Comparison of ENCODE assay signal across 10 mouse cellular contexts in the genomic region with DNA sequence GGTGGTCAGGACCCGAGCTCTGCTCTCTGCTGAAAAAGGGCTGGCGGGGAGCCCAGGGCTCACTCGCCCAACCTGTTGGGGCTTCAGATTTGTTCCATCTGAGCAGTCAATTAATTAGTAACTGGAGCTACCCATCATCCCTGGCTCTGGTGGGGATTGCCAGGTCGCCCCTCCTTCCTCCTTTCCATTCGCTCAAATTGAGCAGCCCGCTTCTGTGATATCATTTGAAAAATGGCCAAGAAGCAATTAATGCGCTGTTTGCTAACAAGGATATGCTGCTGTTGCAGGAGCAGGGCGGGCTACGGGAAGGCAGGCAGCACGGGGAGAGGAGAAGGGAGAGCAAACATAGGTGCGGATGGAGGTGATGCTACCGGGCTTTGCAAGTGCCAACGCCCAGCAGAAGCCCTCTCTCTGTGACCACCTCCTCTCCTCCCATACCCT.
A peak's percentile ranks its signal among the peaks of the same experiment; 100 is the strongest.
DNase-seq lines count a peak whose midpoint lies in the region; ATAC-seq lines count a peak whose summit lies in the region.
"Had no signal": no experiment of that assay in that cellular context is flagged by ENCODE, and none has a peak within 500 bp of the region (broad histone marks: within the 10 kb centered on the region; RNA-seq: fewer than 3 reads in every experiment).

No protein-coding gene starts in this region.

- ATAC-seq in forebrain, embryonic 11.5 days (replicated peaks; ENCODE audit: low FRiP score) = no peak
- ATAC-seq in stomach, embryonic 16.5 days (ENCODE audit: insufficient read depth, low FRiP score) = peak; percentile 45; the same call in 1 of the 2 replicates
- ATAC-seq: liver, postnatal 0 days had no signal

- no peak overlapping the region for H3K4me2 ChIP-seq in forebrain, embryonic 11.5 days (ENCODE audit: low read depth, low read length, severe bottlenecking)
- H3K4me2 ChIP-seq in stomach, embryonic 16.5 days (ENCODE audit: low read depth, low read length) = no peak overlapping the region
- H3K4me2 ChIP-seq: heart, embryonic 13.5 days had no signal

- peaks cover 4% of the 10 kb centered on the region; the same call in 1 of the 2 replicates for H3K4me1 ChIP-seq in forebrain, embryonic 11.5 days (replicated peaks; ENCODE audit: control insufficient read depth, insufficient read depth, low read length)
- H3K4me1 ChIP-seq in forebrain, embryonic 10.5 days = peaks cover 26% of the 10 kb centered on the region
- peaks cover 36% of the 10 kb centered on the region for H3K4me1 ChIP-seq in stomach, embryonic 16.5 days (ENCODE audit: control insufficient read depth, insufficient read depth, low read length)

- H3K27me3 ChIP-seq in forebrain, embryonic 11.5 days (ENCODE audit: control insufficient read depth, insufficient read depth, low read length) = no peaks in the 10 kb centered on the region
- H3K27me3 ChIP-seq in forebrain, embryonic 10.5 days (ENCODE audit: poor library complexity, severe bottlenecking) = peaks cover 6% of the 10 kb centered on the region
- H3K27me3 ChIP-seq in stomach, embryonic 16.5 days (ENCODE audit: control insufficient read depth, insufficient read depth, low read length) = no peaks in the 10 kb centered on the region; the same call in 1 of the 2 replicates

- H3K27ac ChIP-seq in forebrain, embryonic 11.5 days (ENCODE audit: low read depth, low read length) = no peak overlapping the region
- H3K27ac ChIP-seq in forebrain, embryonic 10.5 days = no peak overlapping the region
- H3K27ac ChIP-seq in stomach, embryonic 16.5 days (ENCODE audit: low read length) = peak overlapping the region; percentile 96
- H3K27ac ChIP-seq: heart, embryonic 13.5 days had no signal

- H3K36me3 ChIP-seq in forebrain, embryonic 11.5 days (ENCODE audit: control insufficient read depth, insufficient read depth, low read length) = no peaks in the 10 kb centered on the region
- H3K36me3 ChIP-seq in forebrain, embryonic 10.5 days (replicated peaks) = no peaks in the 10 kb centered on the region
- H3K36me3 ChIP-seq in stomach, embryonic 16.5 days (ENCODE audit: control insufficient read depth, insufficient read depth, low read length) = no peaks in the 10 kb centered on the region
- H3K36me3 ChIP-seq: heart, embryonic 13.5 days had no signal

- H3K9me3 ChIP-seq in forebrain, embryonic 11.5 days (ENCODE audit: control insufficient read depth, low read length) = no peaks in the 10 kb centered on the region
- H3K9me3 ChIP-seq in forebrain, embryonic 10.5 days = no peaks in the 10 kb centered on the region; the same call in 1 of the 2 replicates
- H3K9me3 ChIP-seq in stomach, embryonic 16.5 days (replicated peaks; ENCODE audit: control insufficient read depth, low read length) = no peaks in the 10 kb centered on the region
- H3K9me3 ChIP-seq: heart, embryonic 13.5 days had no signal

- H3K9ac ChIP-seq in forebrain, embryonic 11.5 days (ENCODE audit: low read length) = no peak overlapping the region
- no peak overlapping the region for H3K9ac ChIP-seq in stomach, embryonic 16.5 days (ENCODE audit: low read length)
- H3K9ac ChIP-seq: heart, embryonic 13.5 days; liver, postnatal 0 days had no signal

- DNase-seq in forebrain, embryonic 11.5 days (ENCODE audit: low spot score) = peak; percentile 53
- no peak for DNase-seq in forebrain, embryonic 10.5 days (ENCODE audit: extremely low spot score, low spot score)
- peak; percentile 90 for DNase-seq in retina, postnatal 1 day
- no peak for DNase-seq in retina, embryonic 14.5 days (ENCODE audit: low spot score)
- DNase-seq in kidney, postnatal 10 days = peak; percentile 87
- DNase-seq in cerebellum, adult 11-12 months = no peak
- no peak for DNase-seq in heart, adult 9 months (ENCODE audit: low spot score in 2 of 2)
- DNase-seq: liver, postnatal 0 days had no signal

- 70% methylated on average over 13 of the region's 13 CpGs for WGBS in forebrain, embryonic 11.5 days
- 76% methylated on average over 13 of the region's 13 CpGs for WGBS in forebrain, embryonic 10.5 days
- WGBS in stomach, embryonic 16.5 days = 37% methylated on average over 13 of the region's 13 CpGs

- no peak overlapping the region for H3K4me3 ChIP-seq in forebrain, embryonic 11.5 days (ENCODE audit: low read depth, low read length)
- H3K4me3 ChIP-seq in forebrain, embryonic 10.5 days = no peak overlapping the region
- H3K4me3 ChIP-seq in stomach, embryonic 16.5 days (replicated peaks; ENCODE audit: low read length) = no peak overlapping the region
- H3K4me3 ChIP-seq: heart, embryonic 13.5 days had no signal

Comparison
In these comparisons a context has a peak if more than half of its experiments do, and no peak if none do; other contexts are left out.
1. DNase-seq: peak in forebrain, embryonic 11.5 days (single experiment), retina, postnatal 1 day (single experiment) and kidney, postnatal 10 days (single experiment); none in forebrain, embryonic 10.5 days (single experiment), retina, embryonic 14.5 days (single experiment), cerebellum, adult 11-12 months (single experiment) and heart, adult 9 months (0 of 2).